Mouse (Mus musculus): ENCODE results near the gene Vmo1.
"Not testable (repeated sequence)": the region's sequence is repeated elsewhere in the genome, so short reads cannot be mapped to it uniquely, and the experiment has no call there.

Vmo1 gene

GRCm38 (mm10) chr11:70514288-70514687 lies at the start of gene Vmo1:
TSS of gene Vmo1 (minus strand) at chr11:70514616.
- DNase-seq = no peak

- DNase-seq = peak; percentile 54
Observed at GRCm38 (mm10) chr11:70563470-70564275, 49.3 kb upstream of the Vmo1 start.

GRCm38 (mm10) chr11:70562995-70563469 lies 48.6 kb upstream of the Vmo1 start:
- DNase-seq = no peak

- DNase-seq = peak; percentile 92
Observed at GRCm38 (mm10) chr11:70562287-70562994, 48.0 kb upstream of the Vmo1 start, which contains the start of gene Mink1. TSS of gene Mink1 (plus strand) at chr11:70562881.

GRCm38 (mm10) chr11:70561937-70562286 lies 47.5 kb upstream of the Vmo1 start:
- DNase-seq = no peak

GRCm38 (mm10) chr11:70557545-70557944 lies 43.1 kb upstream of the Vmo1 start:
- DNase-seq = no peak

GRCm38 (mm10) chr11:70553940-70554339 lies 39.5 kb upstream of the Vmo1 start:
- DNase-seq = no peak

- no peak for DNase-seq
Observed at GRCm38 (mm10) chr11:70551526-70551925, 37.1 kb upstream of the Vmo1 start.

- DNase-seq = no peak
Observed at GRCm38 (mm10) chr11:70544496-70544895, 30.1 kb upstream of the Vmo1 start.

- DNase-seq = no peak
Observed at GRCm38 (mm10) chr11:70541415-70541814, 27.0 kb upstream of the Vmo1 start.

- no peak for DNase-seq
Observed at GRCm38 (mm10) chr11:70540928-70541327, 26.5 kb upstream of the Vmo1 start.

GRCm38 (mm10) chr11:70539877-70540587 lies 25.6 kb upstream of the Vmo1 start, which contains the start of gene Pld2:
TSS of gene Pld2 (plus strand) at chr11:70540064.
- DNase-seq = peak; percentile 83

- DNase-seq = no peak
Observed at GRCm38 (mm10) chr11:70539423-70539822, 25.0 kb upstream of the Vmo1 start.

- DNase-seq = no peak
Observed at GRCm38 (mm10) chr11:70532839-70533238, 18.4 kb upstream of the Vmo1 start, which contains the start of gene Gm40193. TSS of gene Gm40193 (minus strand) at chr11:70532939.

GRCm38 (mm10) chr11:70531065-70531464 lies 16.6 kb upstream of the Vmo1 start:
- not testable (repeated sequence) for DNase-seq

- DNase-seq = no peak
Observed at GRCm38 (mm10) chr11:70528610-70529009, 14.2 kb upstream of the Vmo1 start.

- DNase-seq = no peak
Observed at GRCm38 (mm10) chr11:70526211-70526610, 11.8 kb upstream of the Vmo1 start.

GRCm38 (mm10) chr11:70525726-70526125 lies 11.3 kb upstream of the Vmo1 start:
- no peak for DNase-seq

GRCm38 (mm10) chr11:70525184-70525678 lies 10.8 kb upstream of the Vmo1 start, which contains the start of gene Psmb6:
TSS of gene Psmb6 (plus strand) at chr11:70525367.
- peak; percentile 88 for DNase-seq

- no peak for DNase-seq
Observed at GRCm38 (mm10) chr11:70524782-70525181, 10.4 kb upstream of the Vmo1 start.

GRCm38 (mm10) chr11:70523306-70523989 lies 9.0 kb upstream of the Vmo1 start:
- not testable (repeated sequence) for DNase-seq

- no peak for DNase-seq
Observed at GRCm38 (mm10) chr11:70520178-70520769, 5.9 kb upstream of the Vmo1 start.
